Mouse (Mus musculus) intestine, embryonic 14.5 days (tissue): ENCODE measurements around the gene Coq7. TPM values are rescaled to one million over a fixed set of nuclear protein-coding genes. Genes with fewer than 3 reads are reported as not detected.
A peak's percentile ranks its signal among the peaks of the same experiment; 100 is the strongest.

Experiments used
- ATAC-seq: fragments of 200-750 bp; cut with Nextera tagmentation; replicated peaks from 2 replicates; pipeline ENCODE4 v1.8.0; 2017; ENCODE audit warnings: low read depth, moderate number of reproducible peaks, moderate TSS enrichment, moderate library complexity; ENCODE audit not compliant: low FRiP score, low TSS enrichment
- DNase-seq: peaks from one replicate; pipeline ENCODE4 v3.0.0-alpha.2; 2018; ENCODE audit warnings: low spot score
- H3K27ac ChIP-seq: fragments of 300-500 bp; sonication (generic); 2 replicates; pipeline ENCODE4 v1.5.1; 2014; ENCODE audit warnings: low read depth, mild to moderate bottlenecking, control low read depth
- H3K27me3 ChIP-seq: fragments of 300-500 bp; sonication (generic); replicated peaks from 2 replicates; pipeline ENCODE4 v1.6.1; 2014; ENCODE audit warnings: low read length, control low read depth; ENCODE audit not compliant: control insufficient read depth, insufficient read depth
- H3K36me3 ChIP-seq: fragments of 300-500 bp; sonication (generic); 2 replicates; pipeline ENCODE4 v1.6.1; 2014; ENCODE audit warnings: low read length, control low read depth; ENCODE audit not compliant: control insufficient read depth, insufficient read depth
- H3K4me1 ChIP-seq: fragments of 300-500 bp; sonication (generic); replicated peaks from 2 replicates; pipeline ENCODE4 v1.6.1; 2014; ENCODE audit warnings: low read length, control low read depth, mixed read lengths; ENCODE audit not compliant: control insufficient read depth, insufficient read depth
- H3K4me2 ChIP-seq: fragments of 300-500 bp; sonication (generic); 2 replicates; pipeline ENCODE4 v1.6.1; 2014; ENCODE audit warnings: low read length
- H3K4me3 ChIP-seq: fragments of 300-500 bp; sonication (generic); 2 replicates; pipeline ENCODE4 v1.5.1; 2014; ENCODE audit warnings: low read depth, low read length, control low read depth, mixed read lengths
- H3K9ac ChIP-seq: fragments of 300-500 bp; sonication (generic); 2 replicates; pipeline ENCODE4 v1.6.1; 2014; ENCODE audit warnings: mild to moderate bottlenecking, low read length
- H3K9me3 ChIP-seq: fragments of 300-500 bp; sonication (generic); 2 replicates; pipeline ENCODE4 v1.6.1; 2016; ENCODE audit warnings: low read length, control low read depth; ENCODE audit not compliant: control insufficient read depth
- WGBS: fragments of 180-500 bp; shearing (Covaris S2); extraction: QIAGEN DNeasy Blood & Tissue Kit; methylation state at CpG from one replicate; pipeline ENCODE4 v1.1.7; 2014; 5-methylcytosine and 5-hydroxymethylcytosine counted together
- polyA plus RNA-seq: library from polyadenylated mRNA; unstranded; fragments of >200 nt; fragmentation: Nextera tagmentation; extraction: Ambion mirVana; gene quantifications from 2 replicates; pipeline ENCODE4 v1.2.1, GENCODE M21; 2014

The Coq7 gene
- polyA plus RNA-seq, 1 experiment from 2014 or later: 139 TPM

DNA sequence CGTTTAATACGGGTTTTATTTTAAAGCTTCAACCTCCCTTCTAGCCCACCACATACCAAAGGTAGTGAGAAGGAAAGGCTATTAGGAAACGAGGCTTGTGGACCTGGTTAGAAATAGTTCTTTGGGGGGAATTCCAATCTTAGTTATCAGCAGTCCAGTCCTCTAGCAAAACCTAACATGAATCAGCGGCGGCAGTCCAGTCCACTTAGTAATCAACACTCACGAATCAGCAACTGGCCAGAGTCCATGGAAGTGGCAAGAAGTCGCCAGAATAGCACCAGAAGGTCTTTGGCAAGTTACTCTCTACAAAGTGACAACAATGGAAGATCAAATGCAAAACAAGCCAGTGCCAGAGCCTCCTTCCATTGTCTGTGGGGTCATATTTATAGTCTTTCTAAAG, 24.6 kb downstream of the Coq7 start:
- H3K27ac ChIP-seq: no peak overlapping the region
- H3K4me2 ChIP-seq: no peak overlapping the region
- WGBS: 71% methylated on average over 7 of the region's 7 CpGs
- no peaks in the 10 kb centered on the region for H3K4me1 ChIP-seq
- no peaks in the 10 kb centered on the region for H3K36me3 ChIP-seq
- ATAC-seq (no peak), DNase-seq (no peak)
- H3K4me3 ChIP-seq: no peak overlapping the region
- no peak overlapping the region for H3K9ac ChIP-seq
- H3K9me3 ChIP-seq: no peaks in the 10 kb centered on the region
- no peaks in the 10 kb centered on the region for H3K27me3 ChIP-seq

- Histone ChIP-seq H3K4me2 (no peak overlapping the region), H3K9me3 (no peaks in the 10 kb centered on the region), H3K9ac (no peak overlapping the region), H3K4me3 (no peak overlapping the region), H3K27ac (no peak overlapping the region), H3K4me1 (no peaks in the 10 kb centered on the region), H3K27me3 (no peaks in the 10 kb centered on the region), H3K36me3 (no peaks in the 10 kb centered on the region)
- DNase-seq: no peak
- no peak for ATAC-seq
- WGBS: 49% methylated on average over 4 of the region's 4 CpGs
These were observed 29.3 kb downstream of the Coq7 start for GRCm38 (mm10) chr7:118503844-118504243.

DNA sequence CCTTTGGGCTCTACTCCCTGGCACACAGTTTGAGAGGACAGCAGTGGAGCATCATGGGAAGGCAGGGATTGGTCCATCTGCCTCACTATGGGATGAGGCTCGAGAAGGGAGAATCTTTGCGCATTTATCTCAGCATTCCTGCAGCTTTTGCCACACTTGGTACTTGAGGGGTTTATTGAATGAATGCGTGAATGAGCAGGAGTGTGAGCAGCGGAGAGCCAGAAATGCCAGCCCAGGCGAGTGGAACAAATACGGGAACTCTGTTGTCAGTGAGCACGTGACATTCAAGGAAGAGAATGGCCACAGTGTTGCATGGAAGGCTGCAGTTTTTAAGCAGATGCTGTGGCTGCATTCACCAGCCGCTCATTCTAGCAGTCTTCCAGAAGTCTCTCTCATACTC, 30.8 kb downstream of the Coq7 start:
- Histone ChIP-seq H3K36me3 (no peaks in the 10 kb centered on the region), H3K4me3 (no peak overlapping the region), H3K27me3 (no peaks in the 10 kb centered on the region), H3K4me1 (no peaks in the 10 kb centered on the region), H3K9me3 (no peaks in the 10 kb centered on the region), H3K9ac (no peak overlapping the region), H3K4me2 (no peak overlapping the region), H3K27ac (no peak overlapping the region)
- DNase-seq (no peak), ATAC-seq (no peak)
- WGBS: 84% methylated on average over 8 of the region's 8 CpGs

GRCm38 (mm10) chr7:118499784-118500435, 33.2 kb downstream of the Coq7 start:
- no peak overlapping the region for H3K9ac ChIP-seq
- no peak overlapping the region for H3K27ac ChIP-seq
- DNase-seq: no peak
- H3K27me3 ChIP-seq: no peaks in the 10 kb centered on the region
- H3K4me2 ChIP-seq: no peak overlapping the region
- H3K4me1 ChIP-seq: no peaks in the 10 kb centered on the region
- no peaks in the 10 kb centered on the region for H3K9me3 ChIP-seq
- ATAC-seq: peak; percentile 38; the same call in 1 of the 2 replicates
- WGBS: 57% methylated on average over 7 of the region's 7 CpGs
- no peaks in the 10 kb centered on the region for H3K36me3 ChIP-seq
- H3K4me3 ChIP-seq: no peak overlapping the region

GRCm38 (mm10) chr7:118498984-118499783, 34.0 kb downstream of the Coq7 start:
- Histone ChIP-seq H3K4me3 (no peak overlapping the region), H3K4me2 (no peak overlapping the region), H3K9me3 (no peaks in the 10 kb centered on the region), H3K9ac (no peak overlapping the region), H3K4me1 (no peaks in the 10 kb centered on the region), H3K27ac (no peak overlapping the region), H3K36me3 (no peaks in the 10 kb centered on the region), H3K27me3 (no peaks in the 10 kb centered on the region)
- DNase-seq (no peak), ATAC-seq (peak; percentile 67; the same call in 1 of the 2 replicates)
- WGBS: 72% methylated on average over 12 of the region's 12 CpGs

- Histone ChIP-seq H3K27ac (no peak overlapping the region), H3K36me3 (no peaks in the 10 kb centered on the region), H3K27me3 (0 out of 2 replicates have a peak, but pooled peaks cover 3% of the 10 kb centered on the region), H3K4me1 (peaks cover 13% of the 10 kb centered on the region), H3K9me3 (no peaks in the 10 kb centered on the region), H3K4me2 (no peak overlapping the region), H3K4me3 (no peak overlapping the region), H3K9ac (no peak overlapping the region)
- DNase-seq: no peak
- WGBS: 71% methylated on average over 4 of the region's 4 CpGs
- no peak for ATAC-seq
These were observed 38.1 kb downstream of the Coq7 start for GRCm38 (mm10) chr7:118494892-118495579.

GRCm38 (mm10) chr7:118493892-118494291, 39.3 kb downstream of the Coq7 start:
- Histone ChIP-seq H3K27me3 (0 out of 2 replicates have a peak, but pooled peaks cover 3% of the 10 kb centered on the region), H3K9ac (no peak overlapping the region), H3K4me2 (no peak overlapping the region), H3K9me3 (no peaks in the 10 kb centered on the region), H3K27ac (no peak overlapping the region), H3K4me3 (no peak overlapping the region), H3K36me3 (peaks cover 9% of the 10 kb centered on the region; the same call in 1 of the 2 replicates), H3K4me1 (peaks cover 24% of the 10 kb centered on the region)
- DNase-seq (no peak), ATAC-seq (no peak)
- WGBS: 85% methylated on average over 9 of the region's 9 CpGs

DNA sequence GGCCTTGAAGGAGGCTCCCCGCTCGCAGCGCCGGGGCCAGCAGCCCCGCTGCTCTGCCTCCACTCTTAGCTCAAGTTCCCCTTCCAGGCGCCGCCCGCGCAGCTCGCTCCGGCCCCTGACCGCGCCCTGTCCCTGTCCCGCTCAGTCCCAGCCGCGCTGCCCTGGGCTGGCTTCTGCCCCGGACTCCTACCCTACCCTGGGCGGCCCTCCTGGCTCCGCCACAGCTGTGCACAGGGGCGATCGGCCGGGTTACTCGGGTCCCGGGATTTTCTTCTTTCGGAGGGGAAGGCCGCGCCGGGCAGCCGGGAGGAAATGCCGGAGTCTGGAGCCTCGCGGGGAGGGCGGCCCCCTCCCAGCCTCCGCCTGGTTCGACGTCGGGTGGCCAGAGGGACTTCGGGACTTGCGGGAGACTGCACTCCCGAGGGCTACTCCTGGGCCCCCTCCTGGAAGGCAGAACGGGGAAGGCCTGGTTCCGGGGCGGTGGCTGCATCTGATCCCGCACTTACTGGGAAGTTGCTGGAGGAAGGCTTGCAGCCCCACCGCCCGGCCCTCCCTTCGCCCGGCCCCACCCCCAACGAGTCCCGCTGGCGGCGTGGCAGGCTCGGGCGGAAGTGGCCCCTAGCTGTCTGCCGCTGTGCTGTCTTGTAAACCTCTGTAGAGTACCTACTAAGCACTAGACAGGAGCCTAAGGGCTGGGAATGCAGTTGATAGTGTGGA, 41.6 kb downstream of the Coq7 start, which contains the start of gene Itpripl2:
Gene Itpripl2 (minus strand): TSS at position 545 of the 717 bp plus-strand sequence.
- Histone ChIP-seq H3K4me3 (peak within 1 kb of the TSS; percentile 89), H3K9ac (peak within 1 kb of the TSS; percentile 91), H3K36me3 (peaks cover 11% of the 10 kb centered on the region; the same call in 1 of the 2 replicates), H3K27ac (peak within 1 kb of the TSS; percentile 91), H3K27me3 (0 out of 2 replicates have a peak, but pooled peaks cover 3% of the 10 kb centered on the region), H3K4me1 (peaks cover 37% of the 10 kb centered on the region), H3K9me3 (no peaks in the 10 kb centered on the region), H3K4me2 (peak within 1 kb of the TSS; percentile 85)
- WGBS: under 1% methylated on average over 52 of the region's 55 CpGs
- peak; percentile 85 for ATAC-seq
- DNase-seq: peak; percentile 89
